Mouse (Mus musculus) adrenal gland, postnatal 36 days (tissue): ENCODE data around the gene Hsd17b6. TPM values are rescaled to one million over a fixed set of nuclear protein-coding genes. Genes with fewer than 3 reads are reported as not detected.

Experiments used
- total RNA-seq, 2 experiments: library from RNA; stranded (reverse); gene quantifications; 2 replicates each; pipeline ENCODE4 v1.2.3; 2021

Hsd17b6 gene
- total RNA-seq, 2 experiments from 2014 or later = 0.23 TPM; not detected in 1

Other genes with a start within 250 kb of the Hsd17b6 start
- 1 to 10 TPM in 1 of 2 experiments, under 1 TPM in 1; 0.63 to 1.2 TPM for gene Rdh1, start 247.9 kb downstream of the Hsd17b6 start, total RNA-seq
- 1 to 10 TPM; 1.2 to 2.3 TPM for gene Rdh16f1, start 247.8 kb downstream of the Hsd17b6 start, total RNA-seq
- under 1 TPM in 1 of 2 experiments, not detected in 1; 0.36 TPM for gene Rdh9, start 231.2 kb downstream of the Hsd17b6 start, total RNA-seq
- gene Rdh16, start 206.5 kb downstream of the Hsd17b6 start, total RNA-seq = under 1 TPM; 0.43 to 0.53 TPM
- under 1 TPM in 1 of 2 experiments, not detected in 1; 0.23 TPM for gene Rdh19, start 157.7 kb downstream of the Hsd17b6 start, total RNA-seq
- gene Rdh16f2, start 141.1 kb downstream of the Hsd17b6 start, total RNA-seq = not detected
- gene Rdh7, start 118.8 kb downstream of the Hsd17b6 start, total RNA-seq = under 1 TPM in 1 of 2 experiments, not detected in 1; 0.40 TPM
- gene Sdr9c7, start 109.1 kb downstream of the Hsd17b6 start, total RNA-seq = under 1 TPM; 0.56 to 0.76 TPM
- gene Prim1, start 7.6 kb upstream of the Hsd17b6 start, total RNA-seq = 1 to 10 TPM; 4.2 to 4.5 TPM
- gene Naca, start 28.0 kb upstream of the Hsd17b6 start, total RNA-seq = 100 to 1,000 TPM; 638 to 655 TPM
- 100 to 1,000 TPM; 182 to 237 TPM for gene Ptges3, start 51.3 kb upstream of the Hsd17b6 start, total RNA-seq
- gene Atp5b, start 75.7 kb upstream of the Hsd17b6 start, total RNA-seq = 1,000 to 10,000 TPM; 2,942 to 3,172 TPM
- 10 to 100 TPM; 43.6 to 50.3 TPM for gene Baz2a, start 84.0 kb upstream of the Hsd17b6 start, total RNA-seq
- gene Rbms2, start 172.7 kb upstream of the Hsd17b6 start, total RNA-seq = 100 to 1,000 TPM in 1 of 2 experiments, 10 to 100 TPM in 1; 79.9 to 101 TPM
- 1 to 10 TPM; 1.2 to 2.4 TPM for gene Gls2, start 186.8 kb upstream of the Hsd17b6 start, total RNA-seq
- 10 to 100 TPM; 15.1 to 19.1 TPM for gene Spryd4, start 204.2 kb upstream of the Hsd17b6 start, total RNA-seq
- not detected for gene Mip, start 218.2 kb upstream of the Hsd17b6 start, total RNA-seq
- 1 to 10 TPM; 7.6 to 8.8 TPM for gene Timeless, start 224.5 kb upstream of the Hsd17b6 start, total RNA-seq
- gene Apon, start 246.5 kb upstream of the Hsd17b6 start, total RNA-seq = under 1 TPM in 1 of 2 experiments, not detected in 1; 0.23 TPM